Mouse (Mus musculus) forebrain, embryonic 13.5 days (tissue): Measurements from ENCODE around the gene Rpl23a. TPM values are rescaled to one million over a fixed set of nuclear protein-coding genes. Genes with fewer than 3 reads are reported as not detected.
"Not testable (repeated sequence)": the region's sequence is repeated elsewhere in the genome, so short reads cannot be mapped to it uniquely, and the experiment has no call there.

ENCODE experiments used
- ATAC-seq: fragments of 200-750 bp; cut with Nextera tagmentation; 2 replicates; pipeline ENCODE4 v1.8.0; 2017
- H3K27ac ChIP-seq: fragments of 300-500 bp; sonication (generic); 2 replicates; pipeline ENCODE4 v1.5.1; 2015; ENCODE audit warnings: inconsistent platforms, mild to moderate bottlenecking, moderate library complexity
- H3K27me3 ChIP-seq: fragments of 300-500 bp; sonication (generic); 2 replicates; pipeline ENCODE4 v1.6.1; 2015; ENCODE audit warnings: mild to moderate bottlenecking, inconsistent platforms
- H3K36me3 ChIP-seq: fragments of 300-500 bp; sonication (generic); 2 replicates; pipeline ENCODE4 v1.6.1; 2015; ENCODE audit warnings: mild to moderate bottlenecking, inconsistent platforms; ENCODE audit not compliant: poor library complexity, severe bottlenecking
- H3K4me1 ChIP-seq: fragments of 300-500 bp; sonication (generic); 2 replicates; pipeline ENCODE4 v1.6.1; 2015; ENCODE audit warnings: inconsistent platforms
- H3K4me2 ChIP-seq: fragments of 300-500 bp; sonication (generic); 2 replicates; pipeline ENCODE4 v1.6.1; 2015; ENCODE audit warnings: inconsistent platforms, mild to moderate bottlenecking, moderate library complexity
- H3K4me3 ChIP-seq: fragments of 300-500 bp; sonication (generic); 2 replicates; pipeline ENCODE4 v1.5.1; 2015; ENCODE audit warnings: mild to moderate bottlenecking, inconsistent platforms
- H3K9ac ChIP-seq: fragments of 300-500 bp; sonication (generic); 2 replicates; pipeline ENCODE4 v1.6.1; 2015; ENCODE audit warnings: mild to moderate bottlenecking, inconsistent platforms
- H3K9me3 ChIP-seq: fragments of 300-500 bp; sonication (generic); replicated peaks from 2 replicates; pipeline ENCODE4 v1.6.1; 2016; ENCODE audit warnings: inconsistent platforms
- WGBS: fragments of 180-500 bp; shearing (Covaris S2); methylation state at CpG from one replicate; pipeline ENCODE4 v1.1.7; 2015; 5-methylcytosine and 5-hydroxymethylcytosine counted together
- polyA plus RNA-seq: library from polyadenylated mRNA; unstranded; fragments of >200 nt; fragmentation: Nextera tagmentation; extraction: Ambion mirVana; gene quantifications from 2 replicates; pipeline ENCODE4 v1.2.1, GENCODE M21; 2015

Gene Rpl23a
- polyA plus RNA-seq, 1 experiment from 2014 or later = 1,119 TPM

DNA sequence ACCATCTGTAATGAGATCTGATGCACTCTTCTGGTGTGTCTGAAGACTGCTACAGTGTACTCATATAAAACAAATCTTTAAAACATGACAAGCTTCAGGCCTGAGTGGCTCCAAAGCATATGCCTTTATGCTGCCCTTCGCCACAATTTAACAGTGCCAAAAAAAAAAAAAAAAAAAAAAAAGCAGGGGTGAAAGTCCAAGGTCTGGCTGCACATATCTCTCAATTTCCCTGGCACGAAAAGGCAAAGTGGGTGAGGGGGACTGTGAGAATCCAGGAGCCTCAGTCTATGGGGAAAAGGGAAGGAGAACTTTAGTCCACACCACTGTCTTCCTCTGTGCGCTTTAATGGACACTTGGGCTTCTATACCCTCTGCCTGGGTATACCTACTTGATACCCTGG, 19.0 kb upstream of the Rpl23a start:
- no peak overlapping the region for H3K9ac ChIP-seq
- 93% methylated on average over 3 of the region's 3 CpGs for WGBS
- H3K4me1 ChIP-seq = no peaks in the 10 kb centered on the region
- H3K9me3 ChIP-seq = no peaks in the 10 kb centered on the region
- no peak for ATAC-seq
- H3K4me2 ChIP-seq = no peak overlapping the region
- no peak overlapping the region for H3K27ac ChIP-seq
- H3K4me3 ChIP-seq = no peak overlapping the region
- peaks cover 38% of the 10 kb centered on the region for H3K36me3 ChIP-seq
- H3K27me3 ChIP-seq = no peaks in the 10 kb centered on the region

GRCm38 (mm10) chr11:78195101-78195863, 11.9 kb upstream of the Rpl23a start:
- Histone ChIP-seq H3K4me2 (peak overlapping the region; percentile 55), H3K36me3 (peaks cover 32% of the 10 kb centered on the region), H3K4me1 (peaks cover 12% of the 10 kb centered on the region), H3K4me3 (peak overlapping the region; percentile 33), H3K9me3 (no peaks in the 10 kb centered on the region), H3K9ac (0 out of 2 replicates have a peak overlapping the region, but pooled peaks have one; percentile 37), H3K27me3 (no peaks in the 10 kb centered on the region), H3K27ac (no peak overlapping the region)
- ATAC-seq = no peak
- WGBS = 54% methylated on average over 23 of the region's 23 CpGs

- no peaks in the 10 kb centered on the region for H3K27me3 ChIP-seq
- peak; percentile 52; the same call in 1 of the 2 replicates for ATAC-seq
- no peaks in the 10 kb centered on the region for H3K9me3 ChIP-seq
- H3K4me1 ChIP-seq = peaks cover 19% of the 10 kb centered on the region
- H3K27ac ChIP-seq = no peak overlapping the region
- peak overlapping the region; percentile 33 for H3K4me3 ChIP-seq
- H3K9ac ChIP-seq = peak overlapping the region; percentile 37; the same call in 1 of the 2 replicates
- 4% methylated on average over 30 of the region's 30 CpGs for WGBS
- peak overlapping the region; percentile 55 for H3K4me2 ChIP-seq
- peaks cover 33% of the 10 kb centered on the region for H3K36me3 ChIP-seq
Observed at GRCm38 (mm10) chr11:78194411-78195100, 11.2 kb upstream of the Rpl23a start.

- H3K27me3 ChIP-seq = no peaks in the 10 kb centered on the region
- H3K9me3 ChIP-seq = no peaks in the 10 kb centered on the region
- H3K4me1 ChIP-seq = peaks cover 23% of the 10 kb centered on the region
- peaks cover 33% of the 10 kb centered on the region for H3K36me3 ChIP-seq
- peak within 1 kb of the TSS; percentile 55; the same call in 1 of the 2 replicates for H3K4me2 ChIP-seq
- H3K27ac ChIP-seq = no peak within 1 kb of the TSS
- no peak within 1 kb of the TSS for H3K9ac ChIP-seq
- WGBS = 81% methylated on average over 1 of the region's 1 CpGs
- no peak within 1 kb of the TSS for H3K4me3 ChIP-seq
- ATAC-seq = no peak
Observed at GRCm38 (mm10) chr11:78193113-78193512, 9.7 kb upstream of the Rpl23a start, which contains the start of gene Proca1. Gene Proca1 (plus strand): TSS chr11:78193392.

DNA sequence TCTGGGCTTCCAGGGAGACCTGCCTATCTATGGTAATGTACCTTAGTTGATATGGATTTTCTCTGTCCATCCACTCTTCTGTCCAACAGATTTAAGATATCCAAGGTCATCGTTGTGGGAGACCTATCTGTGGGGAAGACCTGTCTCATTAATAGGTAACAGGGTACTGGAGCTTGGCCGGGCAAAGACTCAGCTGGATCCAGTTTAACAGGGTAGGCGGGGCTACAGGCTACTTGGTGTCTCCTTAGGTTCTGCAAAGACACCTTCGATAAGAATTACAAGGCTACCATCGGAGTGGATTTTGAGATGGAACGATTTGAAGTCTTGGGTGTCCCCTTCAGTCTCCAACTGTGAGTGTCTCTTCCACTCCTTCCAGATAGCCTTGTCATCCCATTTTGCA, 6.7 kb upstream of the Rpl23a start:
- no peak overlapping the region for H3K9ac ChIP-seq
- ATAC-seq = no peak
- H3K4me2 ChIP-seq = peak overlapping the region; percentile 65
- peak overlapping the region; percentile 60 for H3K4me3 ChIP-seq
- 75% methylated on average over 6 of the region's 6 CpGs for WGBS
- no peaks in the 10 kb centered on the region for H3K9me3 ChIP-seq
- peaks cover 33% of the 10 kb centered on the region for H3K36me3 ChIP-seq
- peaks cover 26% of the 10 kb centered on the region for H3K4me1 ChIP-seq
- peak overlapping the region; percentile 94 for H3K27ac ChIP-seq
- no peaks in the 10 kb centered on the region for H3K27me3 ChIP-seq

GRCm38 (mm10) chr11:78189234-78190040, 6.1 kb upstream of the Rpl23a start:
- H3K27me3 ChIP-seq = no peaks in the 10 kb centered on the region
- H3K9me3 ChIP-seq = no peaks in the 10 kb centered on the region
- peak overlapping the region; percentile 60 for H3K4me3 ChIP-seq
- peak; percentile 85 for ATAC-seq
- H3K9ac ChIP-seq = peak overlapping the region; percentile 82
- peaks cover 33% of the 10 kb centered on the region for H3K36me3 ChIP-seq
- peak overlapping the region; percentile 65 for H3K4me2 ChIP-seq
- peaks cover 20% of the 10 kb centered on the region for H3K4me1 ChIP-seq
- under 1% methylated on average over 41 of the region's 42 CpGs for WGBS
- H3K27ac ChIP-seq = peak overlapping the region; percentile 94

DNA sequence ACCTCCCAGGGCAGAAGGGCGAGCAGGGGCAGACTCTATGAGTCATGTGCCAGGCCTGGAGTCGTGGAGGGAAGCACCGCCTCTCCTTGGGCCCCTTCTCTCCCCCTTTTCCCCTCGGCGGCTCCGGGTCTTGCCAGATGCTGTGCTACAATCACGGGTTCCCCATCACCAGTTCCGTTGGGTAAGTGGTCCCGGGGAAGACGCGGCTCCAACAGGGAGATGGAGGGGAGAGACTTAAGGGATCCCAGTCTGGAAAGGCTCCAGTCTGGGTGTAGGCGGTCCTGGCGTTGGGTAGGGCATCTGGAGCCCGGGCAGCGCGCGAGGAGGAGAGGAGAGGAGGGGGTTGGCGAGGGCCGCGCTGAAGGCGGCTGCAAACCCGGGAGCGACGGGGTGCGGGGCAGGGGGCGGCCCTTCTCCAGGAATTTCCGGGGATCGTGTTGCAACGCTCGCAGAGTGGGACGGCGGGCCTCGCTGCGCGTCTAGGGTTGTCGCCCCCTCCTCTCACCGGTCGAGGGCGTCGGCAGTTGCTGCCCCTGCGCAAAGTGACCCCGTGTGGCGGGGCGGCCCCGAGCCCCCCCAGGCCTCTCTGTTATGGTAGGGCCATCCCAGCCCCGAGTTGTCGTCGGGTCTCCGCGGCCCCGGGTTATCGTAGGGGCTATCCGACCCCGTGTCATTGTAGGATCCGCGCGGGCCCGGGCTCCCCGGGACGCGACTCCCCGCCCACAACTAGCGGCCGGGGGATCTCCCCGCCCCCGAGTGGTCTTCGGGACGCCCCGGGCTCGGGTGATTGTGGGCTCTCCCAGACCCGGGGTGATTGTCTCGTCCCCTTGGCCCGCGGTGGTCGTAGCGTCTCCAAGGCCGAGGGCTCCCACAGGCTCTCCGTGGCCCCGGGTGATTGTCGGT, 5.2 kb upstream of the Rpl23a start, which contains the start of gene Rab34:
Gene Rab34, plus strand, starts transcription at position 100 of the 903 bp plus-strand sequence.
- Histone ChIP-seq H3K9me3 (no peaks in the 10 kb centered on the region), H3K4me1 (peaks cover 21% of the 10 kb centered on the region), H3K4me3 (peak within 1 kb of the TSS; percentile 60), H3K27me3 (no peaks in the 10 kb centered on the region), H3K36me3 (peaks cover 33% of the 10 kb centered on the region), H3K4me2 (peak within 1 kb of the TSS; percentile 65), H3K27ac (peak within 1 kb of the TSS; percentile 94), H3K9ac (peak within 1 kb of the TSS; percentile 82)
- under 1% methylated on average over 78 of the region's 80 CpGs for WGBS
- ATAC-seq = peak; percentile 83

- H3K4me2 ChIP-seq, ATAC-seq, H3K9ac ChIP-seq, H3K27me3 ChIP-seq, H3K9me3 ChIP-seq, H3K4me3 ChIP-seq, H3K27ac ChIP-seq: not testable (repeated sequence)
- Histone ChIP-seq H3K4me1 (peaks cover 40% of the 10 kb centered on the region), H3K36me3 (peaks cover 26% of the 10 kb centered on the region)
- 97% methylated on average over 6 of the region's 6 CpGs for WGBS
Observed at GRCm38 (mm10) chr11:78184702-78185101, 1.3 kb upstream of the Rpl23a start.

DNA sequence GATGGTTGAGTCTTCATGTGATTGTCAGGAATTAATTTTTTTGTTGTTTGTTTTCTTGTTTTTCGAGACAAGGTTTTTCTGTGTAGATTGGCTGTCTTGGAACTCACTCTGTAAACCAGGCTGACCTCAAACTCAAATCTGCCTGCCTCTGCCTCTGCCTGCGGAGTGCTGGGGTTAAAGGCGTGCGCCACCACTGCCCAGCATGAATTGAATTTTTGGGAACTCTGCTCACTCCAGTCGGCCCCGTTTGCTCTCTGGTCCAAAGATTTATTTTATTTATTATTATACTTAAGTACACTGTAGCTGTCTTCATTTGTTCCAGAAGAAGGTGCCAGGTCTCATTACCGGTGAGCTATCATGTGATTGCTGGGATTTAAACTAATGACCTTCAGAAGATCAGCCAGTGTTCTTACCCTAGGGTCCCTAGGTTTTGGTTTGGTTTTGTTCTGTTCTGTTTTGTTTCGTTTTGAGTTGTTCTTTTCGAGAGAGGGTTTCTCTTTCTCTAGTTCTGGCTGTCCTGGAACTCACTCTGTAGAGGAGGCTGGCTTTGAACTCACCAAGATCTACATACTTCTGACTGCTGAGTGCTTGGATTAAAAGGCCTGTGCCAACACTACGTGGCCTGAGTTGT, 615 bp upstream of the Rpl23a start:
- Histone ChIP-seq H3K27me3 (no peaks in the 10 kb centered on the region), H3K4me1 (peaks cover 44% of the 10 kb centered on the region), H3K27ac (peak overlapping the region; percentile 26; the same call in 1 of the 2 replicates), H3K9me3 (no peaks in the 10 kb centered on the region), H3K9ac (no peak overlapping the region), H3K36me3 (peaks cover 32% of the 10 kb centered on the region), H3K4me3 (peak overlapping the region; percentile 92), H3K4me2 (peak overlapping the region; percentile 47)
- 52% methylated on average over 10 of the region's 10 CpGs for WGBS
- peak; percentile 3; the same call in 1 of the 2 replicates for ATAC-seq

DNA sequence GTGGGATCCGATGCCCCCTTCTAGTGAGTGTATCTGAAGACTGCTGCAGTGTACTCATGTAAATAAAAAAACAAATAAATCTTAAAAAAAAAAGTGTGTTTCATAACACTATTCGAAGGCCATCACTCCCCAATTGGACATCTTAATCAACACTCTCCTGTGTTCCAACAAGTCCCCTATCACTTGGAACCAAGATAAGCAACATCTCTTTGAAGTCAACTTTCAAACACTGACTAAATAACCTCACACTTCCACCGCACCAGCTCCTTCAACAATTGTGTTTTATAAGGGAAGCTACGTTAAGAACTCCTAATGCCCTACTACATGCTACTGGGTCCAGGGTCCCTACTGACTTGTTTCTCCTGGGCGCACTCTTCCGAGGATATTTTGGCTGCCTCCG, 934 bp downstream of the Rpl23a start:
- no peak for ATAC-seq
- Histone ChIP-seq H3K9me3 (no peaks in the 10 kb centered on the region), H3K4me1 (peaks cover 53% of the 10 kb centered on the region), H3K36me3 (peaks cover 32% of the 10 kb centered on the region), H3K4me2 (peak overlapping the region; percentile 74), H3K27me3 (no peaks in the 10 kb centered on the region), H3K9ac (peak overlapping the region; percentile 91), H3K27ac (peak overlapping the region; percentile 93; the same call in 1 of the 2 replicates), H3K4me3 (peak overlapping the region; percentile 92)
- WGBS = 9% methylated on average over 7 of the region's 7 CpGs
